Mouse (Mus musculus) adrenal gland, adult (tissue): ENCODE results near the gene Zfp853.
A peak's percentile ranks its signal among the peaks of the same experiment; 100 is the strongest.

Source experiments
- DNase-seq, 2 experiments: peaks; one replicate each; pipeline ENCODE4 v3.0.0; 2022 to 2023; ENCODE audit warnings: low spot score in 1 of 2; ENCODE audit not compliant: inconsistent age in 2 of 2

Gene Zfp853

GRCm38 (mm10) chr5:143294862-143295261 lies 1.4 kb upstream of the Zfp853 start:
- DNase-seq: no peak

GRCm38 (mm10) chr5:143292879-143293278 lies 544 bp downstream of the Zfp853 start:
- DNase-seq: no peak

DNA sequence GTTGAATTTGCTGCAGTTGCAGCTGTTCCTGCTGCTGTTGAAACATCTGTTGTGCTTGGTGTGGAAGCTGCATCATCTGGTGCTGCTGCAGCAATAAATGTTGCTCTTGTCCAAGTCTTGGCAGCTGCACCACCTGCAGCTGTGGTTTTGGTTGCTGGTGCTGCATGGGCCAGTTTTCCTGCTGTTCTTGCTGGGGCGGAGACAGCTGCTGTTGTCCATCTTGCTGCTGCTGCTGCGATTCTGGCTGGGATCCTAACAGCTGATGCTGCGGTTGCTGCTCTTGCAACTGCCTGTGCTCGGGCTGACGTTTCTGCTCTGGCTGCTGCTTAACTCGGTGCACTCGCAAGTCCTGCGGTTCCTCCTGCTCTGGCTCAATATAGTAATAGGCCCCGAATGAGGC lies 4.1 kb downstream of the Zfp853 start:
- no peak for DNase-seq

- DNase-seq: no peak
Measured at GRCm38 (mm10) chr5:143288378-143288911, 5.0 kb downstream of the Zfp853 start.

- peak in 1 of 2 experiments; percentile 44 for DNase-seq
Measured at GRCm38 (mm10) chr5:143287774-143288328, 5.6 kb downstream of the Zfp853 start.

DNA sequence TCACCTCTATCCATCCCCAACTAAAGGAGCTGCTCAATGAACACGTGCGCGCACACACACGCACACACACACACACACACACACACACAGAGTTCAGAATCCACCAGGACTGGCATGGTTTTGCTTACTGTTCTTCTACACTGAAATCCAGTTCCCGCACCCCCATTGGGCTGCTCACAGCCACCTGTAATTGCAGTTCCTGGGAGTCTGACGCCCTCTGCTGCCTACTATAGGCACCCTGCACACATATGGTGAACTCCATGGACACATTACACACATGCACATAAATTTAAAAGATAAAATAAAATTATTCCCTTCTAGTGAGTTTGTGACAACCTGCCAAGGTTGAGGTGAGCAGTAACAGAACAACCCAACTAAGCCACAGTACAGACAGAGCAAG lies 8.7 kb downstream of the Zfp853 start:
- no peak for DNase-seq

DNA sequence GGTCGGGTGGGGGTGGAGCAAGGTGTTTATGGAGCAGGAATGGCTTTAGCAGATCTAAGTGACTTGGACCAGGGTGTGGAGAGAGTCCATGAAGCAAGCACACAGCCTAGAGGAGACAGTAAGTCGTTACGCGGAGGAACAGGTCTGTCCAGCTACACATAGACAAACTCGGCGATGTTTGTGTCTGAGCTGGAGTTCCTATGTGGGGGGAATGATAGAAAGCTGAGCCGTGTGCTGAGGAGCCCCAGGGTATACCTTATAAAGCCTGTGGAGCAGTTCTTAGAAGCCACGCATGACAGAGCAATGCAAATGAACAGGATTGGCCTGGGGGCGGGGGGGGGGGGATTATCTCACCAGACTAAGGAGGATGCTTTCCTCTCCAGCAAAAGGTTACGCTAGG lies 14.2 kb downstream of the Zfp853 start:
- DNase-seq: no peak

DNA sequence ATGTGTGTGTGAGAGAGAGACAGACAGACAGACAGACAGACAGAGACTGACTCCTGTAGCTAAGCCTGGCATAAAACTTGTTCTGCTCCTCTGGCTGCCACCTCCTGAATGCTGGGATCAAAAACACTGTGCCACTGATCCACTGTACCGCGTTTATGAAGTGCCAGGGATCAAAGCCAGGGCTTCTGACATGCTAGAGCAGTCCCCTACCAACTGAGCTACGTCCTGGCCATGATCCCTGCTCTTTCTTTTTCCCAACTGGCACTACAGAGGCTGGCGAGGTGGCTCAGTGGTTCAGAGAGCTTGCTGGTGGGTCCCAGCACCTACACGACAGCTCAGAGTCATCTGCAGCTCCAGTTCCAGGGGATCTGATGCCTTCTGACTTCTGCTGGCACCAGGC lies 17.7 kb downstream of the Zfp853 start:
- DNase-seq: no peak

GRCm38 (mm10) chr5:143272540-143273330 lies 20.7 kb downstream of the Zfp853 start:
- no peak for DNase-seq

GRCm38 (mm10) chr5:143272108-143272507 lies 21.3 kb downstream of the Zfp853 start:
- no peak for DNase-seq

GRCm38 (mm10) chr5:143271642-143272041 lies 21.8 kb downstream of the Zfp853 start:
- DNase-seq: peak; percentile 43 to 55

DNA sequence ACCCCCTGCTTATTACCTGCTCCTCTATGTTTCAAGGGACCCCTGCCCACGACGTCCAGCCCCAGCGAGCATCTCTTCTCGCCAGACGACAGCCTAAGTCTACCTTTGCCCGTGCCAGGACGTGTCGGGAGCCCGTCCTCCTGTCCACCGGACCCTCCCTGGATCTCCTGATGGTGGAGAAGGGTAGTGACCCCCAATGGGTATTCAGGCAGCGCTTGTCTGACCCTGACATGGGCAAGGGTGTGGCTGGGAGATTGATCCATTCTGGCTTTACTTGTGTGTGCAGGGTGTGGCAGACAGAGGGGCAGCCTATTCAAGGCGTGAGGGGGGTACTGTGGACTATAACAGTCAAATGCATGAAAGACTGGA lies 23.3 kb downstream of the Zfp853 start:
- no peak for DNase-seq

DNA sequence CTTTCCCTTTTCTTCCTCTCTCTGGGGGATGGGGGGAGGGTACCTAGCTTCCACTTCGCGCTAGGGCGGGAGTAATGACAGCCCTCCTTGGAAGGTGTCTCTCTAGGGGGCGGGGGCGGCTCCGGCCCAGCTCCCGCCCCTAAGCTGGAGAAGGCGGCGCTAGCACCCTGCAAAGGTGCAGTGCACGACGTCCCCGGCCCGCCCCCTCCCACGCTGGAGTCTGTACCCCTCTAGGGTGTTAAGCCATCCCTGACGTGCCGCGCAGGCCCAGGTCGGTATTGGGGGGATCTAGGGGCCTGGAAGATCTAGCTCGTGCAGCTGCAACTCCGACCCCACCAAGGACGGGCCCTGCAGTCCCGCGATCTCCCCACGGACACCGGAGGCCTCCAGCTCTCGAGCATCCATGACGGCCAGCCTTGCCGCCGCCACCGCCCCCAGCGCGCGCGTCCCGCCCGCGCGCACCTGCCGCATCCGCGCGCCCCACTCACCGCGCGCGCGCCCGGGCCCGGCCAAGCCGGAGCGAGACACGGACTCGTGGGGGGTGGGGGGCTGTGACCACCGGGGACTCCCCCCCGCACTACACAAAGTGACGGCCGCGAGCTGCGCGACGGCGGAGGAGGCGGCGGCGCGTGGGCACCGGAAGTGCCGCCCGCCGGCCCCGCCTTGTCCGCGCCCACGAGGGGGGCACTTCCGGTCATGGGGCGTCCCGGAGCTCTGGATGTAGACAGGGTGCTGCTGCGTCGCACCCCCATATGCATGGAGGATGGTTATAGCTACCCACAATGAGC lies 23.9 kb downstream of the Zfp853 start, which contains the start of gene Zfp316:
TSS of gene Zfp316 (minus strand) at position 660 of the 788 bp plus-strand sequence.
- DNase-seq: peak; percentile 79 to 89

DNA sequence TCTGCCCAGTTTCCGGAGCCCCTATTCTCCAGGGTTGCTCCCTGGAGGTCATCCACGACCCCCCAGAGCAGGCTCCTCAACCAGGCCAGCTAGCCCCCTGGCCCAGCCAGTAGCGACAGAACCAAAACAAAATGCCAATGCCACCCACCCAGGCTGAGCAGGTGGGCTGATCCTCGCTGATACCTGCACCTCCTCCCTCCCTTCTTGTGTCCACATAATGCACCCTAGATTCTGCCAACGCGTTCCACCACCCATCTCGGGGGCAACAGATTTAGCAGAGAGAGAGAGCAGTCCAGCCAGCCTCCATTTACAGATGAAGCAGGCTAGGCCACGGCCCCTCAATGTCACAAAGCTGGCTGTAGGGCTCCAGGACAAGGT lies 24.4 kb downstream of the Zfp853 start:
- DNase-seq: no peak

DNA sequence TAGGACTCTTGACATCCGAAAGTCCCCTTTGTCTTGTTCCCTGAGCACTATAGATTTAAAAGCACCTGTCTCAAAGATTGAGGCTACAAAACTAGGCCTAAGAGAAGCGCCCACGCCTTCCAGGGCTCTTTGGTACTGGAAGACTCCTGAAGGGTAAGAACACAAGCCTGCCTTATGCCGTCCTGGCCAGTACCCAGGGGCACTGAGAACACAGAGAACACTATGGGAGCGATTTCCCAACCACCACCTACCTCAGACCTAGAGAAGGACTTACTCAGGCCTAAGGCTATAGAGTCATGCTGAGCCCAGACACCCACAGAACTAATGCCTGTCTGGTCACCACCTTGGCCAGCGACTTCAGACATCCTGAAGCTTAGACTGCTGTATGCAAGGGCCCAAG lies 26.6 kb downstream of the Zfp853 start:
- no peak for DNase-seq

GRCm38 (mm10) chr5:143265409-143265808 lies 28.0 kb downstream of the Zfp853 start:
- DNase-seq: no peak

GRCm38 (mm10) chr5:143264689-143265088 lies 28.7 kb downstream of the Zfp853 start:
- DNase-seq: peak; percentile 68 to 73

GRCm38 (mm10) chr5:143261636-143262035 lies 31.8 kb downstream of the Zfp853 start:
- DNase-seq: no peak

DNA sequence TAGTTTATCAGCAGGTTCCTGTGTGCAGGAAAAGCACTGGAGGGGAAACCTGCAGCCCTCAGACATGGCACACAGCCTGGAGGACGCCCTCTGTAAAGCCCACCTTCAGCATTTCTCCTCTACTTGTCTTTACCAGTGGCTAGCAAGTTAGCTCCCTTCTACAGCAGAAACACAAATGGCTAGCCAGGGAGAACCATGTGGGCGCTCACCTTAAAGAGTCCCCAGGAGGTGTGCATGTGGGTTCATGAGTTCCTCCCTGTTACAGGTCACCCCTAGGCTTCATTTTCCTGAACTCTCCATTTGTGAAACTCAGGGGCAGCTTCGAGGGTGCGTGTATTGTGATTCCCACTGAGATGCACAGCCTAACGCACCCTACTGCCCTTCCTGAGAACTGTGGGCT lies 37.6 kb downstream of the Zfp853 start:
- no peak for DNase-seq

DNA sequence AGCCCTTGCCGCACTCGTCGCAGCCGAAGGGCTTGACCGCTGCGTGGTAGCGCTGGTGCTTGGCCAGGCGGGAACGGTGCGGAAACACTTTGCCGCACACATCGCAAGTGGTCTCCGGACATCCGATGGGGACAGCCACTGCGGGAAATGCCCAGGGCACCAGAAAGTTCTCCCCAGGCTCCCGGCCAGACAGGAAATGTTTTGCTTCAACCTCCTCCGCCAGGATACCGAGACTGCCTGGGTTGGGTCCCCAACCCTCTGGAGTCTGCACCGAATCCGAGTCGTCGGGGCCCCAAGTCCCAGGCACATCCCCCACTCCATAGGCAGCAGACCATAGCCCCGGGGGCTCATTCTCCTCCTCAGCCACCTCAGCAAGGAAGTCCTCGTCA lies 38.3 kb downstream of the Zfp853 start:
- DNase-seq: no peak

DNA sequence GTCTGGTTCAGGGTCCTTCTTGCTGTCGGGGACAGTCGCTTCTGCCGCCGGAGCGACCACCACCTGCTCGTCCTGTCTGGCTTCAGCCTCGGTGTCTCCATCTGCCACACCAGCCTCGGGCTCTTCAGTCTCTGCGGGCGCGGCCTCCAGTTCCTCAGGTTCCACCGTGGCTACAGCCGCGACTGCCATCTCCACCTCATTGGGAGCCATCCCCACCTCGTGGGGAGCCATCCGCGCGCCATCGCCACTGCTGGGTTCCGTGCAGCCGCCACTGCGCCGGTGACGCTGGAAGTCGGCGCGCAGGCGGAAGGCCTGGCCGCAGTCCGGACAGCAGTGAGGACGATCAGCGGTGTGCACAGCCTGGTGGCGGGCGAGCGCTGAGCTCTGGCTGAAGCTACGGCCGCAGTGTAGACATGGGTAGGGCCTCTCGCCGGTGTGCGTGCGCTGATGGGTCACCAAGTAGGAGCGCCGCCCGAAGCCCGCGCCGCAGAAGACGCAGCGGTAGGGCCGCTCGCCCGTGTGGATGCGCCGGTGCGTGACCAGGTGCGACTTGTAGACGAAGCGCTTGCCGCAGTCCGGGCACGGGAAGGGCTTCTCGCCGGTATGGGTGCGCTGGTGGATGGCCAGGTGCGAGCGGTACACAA lies 38.8 kb downstream of the Zfp853 start:
- no peak for DNase-seq
